8 mouse cellular contexts compared by ENCODE assay signal in genomic region chr16:38089447-38090170, GRCm38 (mm10). TPM values are rescaled to one million over a fixed set of nuclear protein-coding genes. Genes with fewer than 3 reads are reported as not detected.
DNase-seq lines count a peak whose midpoint lies in the region; ATAC-seq and TF ChIP-seq lines count a peak whose summit lies in the region.

No protein-coding gene starts in this region.

- no peaks in the 10 kb centered on the region for H3K27me3 ChIP-seq in cerebellum, adult 2 months (ENCODE audit: control insufficient read depth, insufficient read depth, low read length)
- no peaks in the 10 kb centered on the region for H3K27me3 ChIP-seq in spleen, adult 2 months (ENCODE audit: control insufficient read depth, insufficient read depth, low read length)
- H3K27me3 ChIP-seq in liver, postnatal 0 days (ENCODE audit: insufficient read depth, low read length): no peaks in the 10 kb centered on the region
- no peaks in the 10 kb centered on the region for H3K27me3 ChIP-seq in stomach, embryonic 16.5 days (ENCODE audit: control insufficient read depth, insufficient read depth, low read length)

- DNase-seq in cerebellum, adult 2 months: no peak
- DNase-seq in spleen, adult 2 months (ENCODE audit: low read depth in 1 of 2, low spot score in 2 of 2): peak in 1 of 2 experiments; percentile 3
- no peak for DNase-seq in spleen, adult 18-20 months
- no peak for DNase-seq in liver, postnatal 0 days
- DNase-seq in thymus, postnatal 10 days (ENCODE audit: low spot score in 2 of 2): no peak

- peak overlapping the region; percentile 94 for H3K9ac ChIP-seq in liver, postnatal 0 days (replicated peaks)
- peak overlapping the region; percentile 96 for H3K9ac ChIP-seq in stomach, embryonic 16.5 days (ENCODE audit: low read length)

- no peaks in the 10 kb centered on the region for H3K4me1 ChIP-seq in cerebellum, adult 2 months (ENCODE audit: control insufficient read depth, insufficient read depth, low read length)
- H3K4me1 ChIP-seq in spleen, adult 2 months (ENCODE audit: control insufficient read depth, insufficient read depth, insufficient read length): peaks cover 5% of the 10 kb centered on the region; the same call in 1 of the 2 replicates
- peaks cover 13% of the 10 kb centered on the region for H3K4me1 ChIP-seq in liver, postnatal 0 days (ENCODE audit: insufficient read depth)
- H3K4me1 ChIP-seq in stomach, embryonic 16.5 days (ENCODE audit: control insufficient read depth, insufficient read depth, low read length): peaks cover 26% of the 10 kb centered on the region

- H3K36me3 ChIP-seq in spleen, adult 2 months (ENCODE audit: control insufficient read depth, insufficient read depth, low read length): no peaks in the 10 kb centered on the region
- no peaks in the 10 kb centered on the region for H3K36me3 ChIP-seq in liver, postnatal 0 days (replicated peaks; ENCODE audit: insufficient read depth, low read length)
- no peaks in the 10 kb centered on the region for H3K36me3 ChIP-seq in stomach, embryonic 16.5 days (ENCODE audit: control insufficient read depth, insufficient read depth, low read length)

- peak overlapping the region; percentile 96 for H3K4me2 ChIP-seq in liver, postnatal 0 days (ENCODE audit: low read depth, low read length)
- peak overlapping the region; percentile 75; the same call in 1 of the 2 replicates for H3K4me2 ChIP-seq in stomach, embryonic 16.5 days (ENCODE audit: low read depth, low read length)

- H3K4me3 ChIP-seq in cerebellum, adult 2 months (replicated peaks; ENCODE audit: insufficient read depth, low read depth, low read length): peak overlapping the region; percentile 92
- peak overlapping the region; percentile 68 for H3K4me3 ChIP-seq in spleen, adult 2 months (ENCODE audit: extremely low read depth, insufficient read depth, insufficient read length)
- H3K4me3 ChIP-seq in liver, postnatal 0 days (ENCODE audit: low read depth, low read length): peak overlapping the region; percentile 90
- H3K4me3 ChIP-seq in stomach, embryonic 16.5 days (replicated peaks; ENCODE audit: low read length): peak overlapping the region; percentile 84

- TF ChIP-seq EP300 in liver, postnatal 0 days (IDR thresholded peaks at IDR 0.05; ENCODE audit: low read depth): no peak

- no peak for TF ChIP-seq CTCF in cerebellum, adult 2 months (IDR thresholded peaks at IDR 0.05; ENCODE audit: borderline replicate concordance, insufficient read depth, low read depth, low read length)
- no peak for TF ChIP-seq CTCF in spleen, adult 2 months (IDR thresholded peaks at IDR 0.05; ENCODE audit: extremely low read depth, insufficient read depth, insufficient read length, insufficient replicate concordance)
- no peak for TF ChIP-seq CTCF in liver, postnatal 0 days (IDR thresholded peaks at IDR 0.05; ENCODE audit: low read depth)

- peak overlapping the region; percentile 99 for H3K27ac ChIP-seq in cerebellum, adult 2 months (ENCODE audit: insufficient read depth, low read length)
- H3K27ac ChIP-seq in spleen, adult 2 months (ENCODE audit: insufficient read depth, low read length): peak overlapping the region; percentile 97
- peak overlapping the region; percentile 100 for H3K27ac ChIP-seq in liver, postnatal 0 days (ENCODE audit: low read depth)
- peak overlapping the region; percentile 100 for H3K27ac ChIP-seq in stomach, embryonic 16.5 days (ENCODE audit: low read length)

- no peaks in the 10 kb centered on the region for H3K9me3 ChIP-seq in liver, postnatal 0 days (ENCODE audit: low read length)
- H3K9me3 ChIP-seq in stomach, embryonic 16.5 days (replicated peaks; ENCODE audit: control insufficient read depth, low read length): no peaks in the 10 kb centered on the region

- no peak; the same call in 1 of the 2 replicates for ATAC-seq in cerebellum, adult (ENCODE audit: insufficient number of reproducible peaks, low FRiP score, low TSS enrichment)
- ATAC-seq in granulocyte monocyte progenitor cell, adult 5-6 weeks (replicated peaks; ENCODE audit: poor library complexity, severe bottlenecking): peak; percentile 4
- peak; percentile 3 for ATAC-seq in liver, postnatal 0 days
- peak; percentile 5; the same call in 1 of the 2 replicates for ATAC-seq in stomach, embryonic 16.5 days (ENCODE audit: insufficient read depth, low FRiP score)

- under 1% methylated on average over 75 of the region's 76 CpGs for WGBS in cerebellum, adult 2 months
- WGBS in spleen, adult 2 months: 1% methylated on average over 70 of the region's 76 CpGs
- WGBS in liver, postnatal 0 days (ENCODE audit: insufficient replicate concordance): under 1% methylated on average over 51 of the region's 76 CpGs
- under 1% methylated on average over 73 of the region's 76 CpGs for WGBS in stomach, embryonic 16.5 days

- peak; percentile 63; the same call in 1 of the 2 replicates for TF ChIP-seq POLR2A in cerebellum, adult 2 months (IDR thresholded peaks at IDR 0.05; ENCODE audit: borderline replicate concordance, insufficient read depth, low read length)
- TF ChIP-seq POLR2A in spleen, adult 2 months (IDR thresholded peaks at IDR 0.05; ENCODE audit: low read depth, low read length): peak; percentile 53

RNA-seq across cellular contexts. Expression of gene Gsk3b, which starts 0.8 kb away (rescaled TPM):
- polyA plus RNA-seq in cerebellum, adult 2 months (2012; rRNA removed): 46.3 and 48.7 TPM in 2 replicates
- 7.3 and 9.7 TPM in 2 replicates for polyA plus RNA-seq in spleen, adult 2 months (2012; rRNA removed)
- 46.8 and 50.9 TPM in 2 replicates for total RNA-seq in granulocyte monocyte progenitor cell, adult 5-6 weeks (2014; fragmentation: Nextera tagmentation)
- total RNA-seq in granulocyte monocyte progenitor cell, adult 5-6 weeks (2017): 20.0 and 25.5 TPM in 2 replicates
- 9.9 and 10.8 TPM in 2 replicates for polyA plus RNA-seq in liver, postnatal 0 days (2015; fragmentation: Nextera tagmentation; extraction: Ambion mirVana)
- 41.8 and 42.3 TPM in 2 replicates for polyA plus RNA-seq in stomach, embryonic 16.5 days (2015; fragmentation: Nextera tagmentation; extraction: Ambion mirVana)
